Mouse (Mus musculus): ENCODE results near the gene Itpr3. TPM values are rescaled to one million over a fixed set of nuclear protein-coding genes. Genes with fewer than 3 reads are reported as not detected.

Itpr3 gene
- polyA plus RNA-seq, 1 experiment: 1.2 TPM

GRCm38 (mm10) chr17:27126974-27127373 lies 69.9 kb downstream of the Itpr3 start:
- H3K4me3 ChIP-seq (ENCODE audit: insufficient read depth, low read depth, low read length): no peak overlapping the region
- H3K27ac ChIP-seq (replicated peaks; ENCODE audit: low read depth, low read length): no peak overlapping the region
- peaks cover under 1% of the 10 kb centered on the region for H3K4me1 ChIP-seq (ENCODE audit: control insufficient read depth, insufficient read depth, insufficient read length, low read length)

- Histone ChIP-seq H3K4me3 (ENCODE audit: insufficient read depth, low read depth, low read length) (no peak overlapping the region), H3K4me1 (ENCODE audit: control insufficient read depth, insufficient read depth, insufficient read length, low read length) (peaks cover 8% of the 10 kb centered on the region), H3K27ac (replicated peaks; ENCODE audit: low read depth, low read length) (no peak overlapping the region)
Observed at GRCm38 (mm10) chr17:27128189-27128588, 71.1 kb downstream of the Itpr3 start.

- no peak overlapping the region for H3K4me3 ChIP-seq (ENCODE audit: insufficient read depth, low read depth, low read length)
- peaks cover 11% of the 10 kb centered on the region for H3K4me1 ChIP-seq (ENCODE audit: control insufficient read depth, insufficient read depth, insufficient read length, low read length)
- no peak overlapping the region for H3K27ac ChIP-seq (replicated peaks; ENCODE audit: low read depth, low read length)
Observed at GRCm38 (mm10) chr17:27129291-27129690, 72.2 kb downstream of the Itpr3 start.

GRCm38 (mm10) chr17:27129819-27130218 lies 72.7 kb downstream of the Itpr3 start:
- no peak overlapping the region for H3K4me3 ChIP-seq (ENCODE audit: insufficient read depth, low read depth, low read length)
- H3K27ac ChIP-seq (replicated peaks; ENCODE audit: low read depth, low read length): no peak overlapping the region
- peaks cover 11% of the 10 kb centered on the region for H3K4me1 ChIP-seq (ENCODE audit: control insufficient read depth, insufficient read depth, insufficient read length, low read length)

- Histone ChIP-seq H3K27ac (replicated peaks; ENCODE audit: low read depth, low read length) (no peak overlapping the region), H3K4me3 (ENCODE audit: insufficient read depth, low read depth, low read length) (no peak overlapping the region), H3K4me1 (ENCODE audit: control insufficient read depth, insufficient read depth, insufficient read length, low read length) (peaks cover 11% of the 10 kb centered on the region)
Observed at GRCm38 (mm10) chr17:27130246-27130645, 73.1 kb downstream of the Itpr3 start.

- Histone ChIP-seq H3K27ac (replicated peaks; ENCODE audit: low read depth, low read length) (no peak overlapping the region), H3K4me1 (ENCODE audit: control insufficient read depth, insufficient read depth, insufficient read length, low read length) (peaks cover 11% of the 10 kb centered on the region), H3K4me3 (ENCODE audit: insufficient read depth, low read depth, low read length) (no peak overlapping the region)
Observed at GRCm38 (mm10) chr17:27131240-27131665, 74.1 kb downstream of the Itpr3 start.

- Histone ChIP-seq H3K27ac (replicated peaks; ENCODE audit: low read depth, low read length) (no peak overlapping the region), H3K4me3 (ENCODE audit: insufficient read depth, low read depth, low read length) (no peak overlapping the region), H3K4me1 (ENCODE audit: control insufficient read depth, insufficient read depth, insufficient read length, low read length) (peaks cover 16% of the 10 kb centered on the region)
Observed at GRCm38 (mm10) chr17:27132238-27132637, 75.1 kb downstream of the Itpr3 start.

- Histone ChIP-seq H3K4me3 (ENCODE audit: insufficient read depth, low read depth, low read length) (peak within 1 kb of the TSS; percentile 65), H3K4me1 (ENCODE audit: control insufficient read depth, insufficient read depth, insufficient read length, low read length) (peaks cover 16% of the 10 kb centered on the region), H3K27ac (replicated peaks; ENCODE audit: low read depth, low read length) (peak within 1 kb of the TSS; percentile 54)
Observed at GRCm38 (mm10) chr17:27133551-27134141, 76.5 kb downstream of the Itpr3 start, which contains the start of gene Uqcc2. Gene Uqcc2 (minus strand): TSS chr17:27133916.

- Histone ChIP-seq H3K4me3 (ENCODE audit: insufficient read depth, low read depth, low read length) (peak overlapping the region; percentile 50), H3K4me1 (ENCODE audit: control insufficient read depth, insufficient read depth, insufficient read length, low read length) (peaks cover 16% of the 10 kb centered on the region), H3K27ac (replicated peaks; ENCODE audit: low read depth, low read length) (no peak overlapping the region)
Observed at GRCm38 (mm10) chr17:27134187-27134586, 77.1 kb downstream of the Itpr3 start.

GRCm38 (mm10) chr17:27134715-27135114 lies 77.6 kb downstream of the Itpr3 start:
- no peak overlapping the region for H3K27ac ChIP-seq (replicated peaks; ENCODE audit: low read depth, low read length)
- peaks cover 16% of the 10 kb centered on the region for H3K4me1 ChIP-seq (ENCODE audit: control insufficient read depth, insufficient read depth, insufficient read length, low read length)
- no peak overlapping the region for H3K4me3 ChIP-seq (ENCODE audit: insufficient read depth, low read depth, low read length)

GRCm38 (mm10) chr17:27138396-27138795 lies 81.3 kb downstream of the Itpr3 start:
- Histone ChIP-seq H3K4me3 (ENCODE audit: insufficient read depth, low read depth, low read length) (no peak overlapping the region), H3K27ac (replicated peaks; ENCODE audit: low read depth, low read length) (no peak overlapping the region), H3K4me1 (ENCODE audit: control insufficient read depth, insufficient read depth, insufficient read length, low read length) (peaks cover 5% of the 10 kb centered on the region)

- Histone ChIP-seq H3K4me3 (ENCODE audit: insufficient read depth, low read depth, low read length) (no peak overlapping the region), H3K27ac (replicated peaks; ENCODE audit: low read depth, low read length) (no peak overlapping the region), H3K4me1 (ENCODE audit: control insufficient read depth, insufficient read depth, insufficient read length, low read length) (0 out of 2 replicates have a peak, but pooled peaks cover 5% of the 10 kb centered on the region)
Observed at GRCm38 (mm10) chr17:27139304-27139703, 82.2 kb downstream of the Itpr3 start.

GRCm38 (mm10) chr17:27140262-27140661 lies 83.2 kb downstream of the Itpr3 start:
- Histone ChIP-seq H3K27ac (replicated peaks; ENCODE audit: low read depth, low read length) (no peak overlapping the region; the same call in 1 of the 2 replicates), H3K4me1 (ENCODE audit: control insufficient read depth, insufficient read depth, insufficient read length, low read length) (0 out of 2 replicates have a peak, but pooled peaks cover 5% of the 10 kb centered on the region), H3K4me3 (ENCODE audit: insufficient read depth, low read depth, low read length) (no peak overlapping the region)

GRCm38 (mm10) chr17:27141971-27142450 lies 84.9 kb downstream of the Itpr3 start:
- 0 out of 2 replicates have a peak, but pooled peaks cover 2% of the 10 kb centered on the region for H3K4me1 ChIP-seq (ENCODE audit: control insufficient read depth, insufficient read depth, insufficient read length, low read length)
- no peak overlapping the region for H3K4me3 ChIP-seq (ENCODE audit: insufficient read depth, low read depth, low read length)
- no peak overlapping the region for H3K27ac ChIP-seq (replicated peaks; ENCODE audit: low read depth, low read length)

GRCm38 (mm10) chr17:27144152-27144551 lies 87.0 kb downstream of the Itpr3 start:
- Histone ChIP-seq H3K4me3 (ENCODE audit: insufficient read depth, low read depth, low read length) (no peak overlapping the region), H3K4me1 (ENCODE audit: control insufficient read depth, insufficient read depth, insufficient read length, low read length) (no peaks in the 10 kb centered on the region), H3K27ac (replicated peaks; ENCODE audit: low read depth, low read length) (no peak overlapping the region)

- no peaks in the 10 kb centered on the region; the same call in 1 of the 2 replicates for H3K4me1 ChIP-seq (ENCODE audit: control insufficient read depth, insufficient read depth, insufficient read length, low read length)
- no peak overlapping the region for H3K27ac ChIP-seq (replicated peaks; ENCODE audit: low read depth, low read length)
- H3K4me3 ChIP-seq (ENCODE audit: insufficient read depth, low read depth, low read length): no peak overlapping the region
Observed at GRCm38 (mm10) chr17:27146323-27146923, 89.3 kb downstream of the Itpr3 start.
